Mouse (Mus musculus) heart, postnatal 25 days (tissue): Measurements from ENCODE around the gene Gm5415. TPM values are rescaled to one million over a fixed set of nuclear protein-coding genes. Genes with fewer than 3 reads are reported as not detected.
"Not testable (repeated sequence)": the region's sequence is repeated elsewhere in the genome, so short reads cannot be mapped to it uniquely, and the experiment has no call there.

Experiments used
- DNase-seq: peaks from one replicate; pipeline ENCODE4 v3.0.0; 2022; ENCODE audit warnings: low spot score
- intact Hi-C: fragments of 180-260 bp; cut with DNase I; formaldehyde crosslinking; loops from one replicate; pipeline ENCODE4 v1.15.1; 2025
- total RNA-seq, 2 experiments: library from RNA; stranded (reverse); gene quantifications; 2 replicates each; pipeline ENCODE4 v1.2.3; 2021

Gene Gm5415
- not detected for total RNA-seq

DNA sequence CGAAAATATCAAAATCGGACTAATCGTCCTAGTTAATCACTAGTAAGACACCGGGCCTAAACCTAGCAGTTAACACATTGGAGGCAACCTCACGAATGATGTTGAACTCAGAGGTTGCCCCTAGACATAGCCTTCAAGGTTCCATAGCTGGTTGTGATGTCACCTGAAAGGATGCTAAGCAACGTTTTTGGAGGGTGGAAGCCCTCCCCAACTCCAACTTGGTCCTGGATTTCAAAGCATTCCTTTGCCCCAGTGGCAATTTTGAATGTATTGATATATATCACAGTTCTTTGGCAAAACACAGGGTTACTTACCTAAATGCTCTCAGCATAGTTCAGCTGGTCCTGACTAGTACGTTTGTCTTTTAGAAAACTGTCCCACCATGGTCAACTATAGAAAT is at the start of gene Gm5415:
TSS of gene Gm5415 (minus strand) at position 101 of the 400 bp plus-strand sequence.
- intact Hi-C loops, DNase-seq: not testable (repeated sequence)

DNA sequence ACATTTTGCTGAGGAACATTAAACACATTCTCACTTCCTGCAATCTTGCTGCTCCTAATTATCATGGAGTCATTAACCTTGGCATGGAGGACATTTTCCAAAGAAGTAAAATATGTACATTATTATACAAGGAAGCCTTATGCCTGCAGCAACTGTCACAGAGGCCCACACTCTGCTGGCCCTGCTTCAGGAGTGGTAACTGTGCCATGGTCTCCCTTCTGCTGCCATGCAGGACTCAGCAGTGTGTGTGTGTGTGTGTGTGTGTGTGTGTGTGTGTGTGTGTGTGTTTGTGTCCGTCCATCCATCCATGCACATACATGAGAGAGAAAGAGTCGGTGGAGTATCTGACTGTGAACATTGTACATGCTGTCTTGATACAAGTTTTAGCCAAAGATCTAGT is 21.8 kb upstream of the Gm5415 start:
- no peak for DNase-seq

GRCm38 (mm10) chr1:32553925-32554324 is 6.8 kb upstream of the Gm5415 start:
- DNase-seq, result no peak
- intact Hi-C loops, result no loop called here

More for the DNA sequence above, 21.8 kb upstream of the Gm5415 start:
- intact Hi-C loops, result no loop called here

DNA sequence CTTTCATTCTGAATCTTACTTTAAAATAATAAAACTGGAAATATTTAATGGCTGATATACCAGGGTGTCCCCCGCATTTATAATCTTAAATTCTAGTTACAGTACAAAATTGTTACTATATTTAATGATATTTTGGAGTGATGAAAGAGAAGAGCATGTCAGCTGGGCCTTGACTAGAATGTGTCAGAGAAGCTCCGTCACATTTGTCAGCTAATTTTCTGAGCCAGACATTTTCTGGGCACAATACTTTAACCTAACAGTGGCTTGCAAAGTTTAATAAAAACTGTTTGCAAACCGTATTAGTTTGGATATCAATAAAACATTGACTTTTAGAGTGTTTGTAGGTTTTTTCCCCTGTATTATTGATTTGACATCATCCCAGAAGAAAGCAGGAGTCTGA is 6.4 kb upstream of the Gm5415 start:
- intact Hi-C loops, result no loop called here
- DNase-seq, result no peak

DNA sequence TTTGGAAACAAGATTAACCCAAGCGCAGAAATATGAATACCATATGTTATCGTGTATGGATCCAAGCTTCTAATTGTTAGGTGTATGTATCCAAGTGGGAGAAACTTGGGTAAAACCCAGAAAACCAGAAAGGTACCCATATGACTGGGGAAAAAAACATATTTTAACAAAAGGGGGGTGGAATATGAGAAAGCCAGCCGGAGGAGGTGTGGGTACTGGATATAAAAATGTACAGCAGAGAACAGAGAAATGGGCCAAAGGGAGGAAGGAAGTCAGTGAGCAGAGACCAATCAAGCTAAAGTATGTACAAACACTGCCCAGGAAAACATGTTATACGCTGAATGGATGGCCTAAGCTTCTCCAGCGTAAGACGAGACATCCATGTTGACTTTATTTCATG is 43.7 kb downstream of the Gm5415 start:
- no peak for DNase-seq
- intact Hi-C loops, result no loop called here
